Mouse (Mus musculus) mesoderm, embryonic 11.5 days (tissue): Measurements from ENCODE around the gene Slc22a19.
"Not testable (repeated sequence)": the region's sequence is repeated elsewhere in the genome, so short reads cannot be mapped to it uniquely, and the experiment has no call there.

ENCODE experiments used
- DNase-seq: peaks from one replicate; pipeline ENCODE4 v3.0.0-alpha.2; 2012; ENCODE audit warnings: low read depth, low spot score

Slc22a19 gene

DNA sequence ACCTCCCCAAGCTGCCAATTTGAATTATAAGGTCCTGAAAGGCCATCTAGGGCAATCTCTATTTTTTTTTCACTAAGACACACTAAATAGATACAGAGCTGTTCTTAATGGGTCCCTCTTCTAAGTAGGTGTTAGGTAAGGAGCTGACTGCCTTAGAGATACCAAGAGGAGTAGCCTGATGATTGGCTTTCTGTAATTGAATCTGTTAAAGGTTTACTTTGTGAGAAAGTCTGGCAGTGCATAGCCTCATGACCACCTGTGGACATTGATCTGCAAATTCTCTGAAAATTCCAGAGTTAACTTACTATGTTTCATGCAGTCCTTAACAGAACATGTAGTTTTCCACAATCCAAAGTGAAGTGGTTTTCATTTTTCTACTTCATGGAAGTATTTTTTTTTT, at the start of gene Slc22a19:
TSS of gene Slc22a19 (minus strand) at position 163 of the 400 bp plus-strand sequence.
- no peak for DNase-seq

DNA sequence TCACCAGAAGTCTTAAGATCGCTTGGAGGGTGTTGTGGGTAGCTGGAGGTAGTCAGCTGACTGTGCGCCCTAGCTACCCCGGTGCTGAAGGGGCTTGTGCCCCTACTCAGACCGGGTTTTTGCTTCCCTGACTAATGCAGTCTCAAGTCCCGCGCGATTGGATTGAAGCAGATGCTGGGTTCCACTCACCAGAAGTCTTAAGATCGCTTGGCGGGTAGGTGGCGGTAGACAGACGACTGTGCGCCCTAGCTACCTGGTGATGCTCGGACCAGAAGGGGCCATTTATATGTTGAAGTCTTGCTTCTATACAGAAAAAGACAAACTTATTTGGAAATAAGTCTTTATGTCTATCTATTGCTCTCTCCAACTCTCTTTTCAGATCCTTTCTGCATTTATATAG, 42.3 kb upstream of the Slc22a19 start:
- DNase-seq = not testable (repeated sequence)

DNA sequence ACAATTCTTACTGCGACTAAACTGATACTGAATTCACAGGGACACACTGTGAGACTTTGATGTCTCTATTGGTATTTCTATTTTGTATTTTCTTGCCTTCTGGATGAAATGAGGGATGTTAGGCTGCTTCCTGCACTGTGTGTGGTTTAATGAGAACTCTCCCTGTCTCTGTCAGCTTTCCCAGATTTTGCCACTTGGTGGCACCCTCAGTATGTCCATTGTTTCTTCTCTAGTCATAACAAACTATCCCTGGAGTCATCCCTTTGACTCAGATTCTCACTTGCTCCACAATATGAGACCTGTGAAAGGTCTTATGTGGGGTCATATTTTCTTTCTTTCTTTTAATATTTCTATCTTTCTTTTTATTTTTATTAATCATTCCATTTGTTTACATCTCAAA, 18.4 kb upstream of the Slc22a19 start:
- DNase-seq = no peak

DNA sequence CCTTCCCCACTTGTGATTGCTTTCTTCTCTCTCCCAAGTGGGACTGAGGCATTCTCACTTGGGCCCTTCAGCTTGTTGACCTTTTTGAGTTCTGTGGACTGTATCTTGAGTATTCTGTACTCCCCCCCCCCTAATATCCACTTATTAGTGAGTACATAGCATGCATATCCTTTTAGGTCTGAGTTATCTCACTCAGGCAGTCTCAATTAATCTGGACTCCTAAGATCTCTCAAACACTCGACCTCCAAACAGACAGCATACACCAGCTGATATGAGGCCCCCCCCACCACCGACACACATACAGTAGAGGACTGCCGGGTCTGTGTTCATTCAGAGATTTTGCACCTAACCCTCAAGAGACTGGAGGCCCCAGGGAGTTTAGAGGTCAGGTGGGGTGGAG, 18.0 kb downstream of the Slc22a19 start:
- not testable (repeated sequence) for DNase-seq

DNA sequence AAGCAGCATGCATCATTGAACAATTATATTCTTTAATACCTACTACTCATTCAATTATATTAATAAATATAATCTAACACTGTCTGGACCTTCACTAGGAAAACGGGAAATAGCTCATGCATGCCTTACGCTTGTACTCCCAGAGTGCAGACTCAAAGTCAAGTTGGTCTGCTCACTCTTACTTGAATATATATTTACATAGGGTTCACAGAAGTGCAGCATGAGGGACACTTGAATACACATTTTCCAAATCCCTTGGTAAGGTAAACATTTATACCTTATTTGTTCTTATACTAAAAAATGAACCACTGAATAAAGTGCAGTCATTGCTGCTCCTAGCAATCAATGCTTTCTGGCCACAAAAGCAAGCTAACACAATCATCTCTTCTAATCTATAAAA, 19.9 kb downstream of the Slc22a19 start:
- no peak for DNase-seq

DNA sequence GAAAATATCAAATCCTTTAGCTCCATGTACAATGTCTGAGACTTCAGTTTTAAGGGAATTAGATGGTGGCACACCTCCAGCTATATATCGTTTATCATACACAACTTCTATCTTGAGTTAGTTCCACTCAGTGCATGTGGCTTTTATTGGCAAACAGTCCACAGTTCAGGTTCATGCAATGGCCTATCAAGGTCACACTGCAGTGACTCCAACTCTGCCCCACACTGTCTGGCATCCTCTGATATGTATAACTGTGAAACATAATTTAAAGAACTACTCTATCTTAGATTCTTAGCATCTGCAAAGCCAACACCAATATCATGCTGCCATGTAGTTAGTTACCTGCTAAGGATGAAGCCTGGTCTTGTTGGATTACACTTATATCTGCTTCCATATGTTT, 23.1 kb downstream of the Slc22a19 start:
- no peak for DNase-seq

DNA sequence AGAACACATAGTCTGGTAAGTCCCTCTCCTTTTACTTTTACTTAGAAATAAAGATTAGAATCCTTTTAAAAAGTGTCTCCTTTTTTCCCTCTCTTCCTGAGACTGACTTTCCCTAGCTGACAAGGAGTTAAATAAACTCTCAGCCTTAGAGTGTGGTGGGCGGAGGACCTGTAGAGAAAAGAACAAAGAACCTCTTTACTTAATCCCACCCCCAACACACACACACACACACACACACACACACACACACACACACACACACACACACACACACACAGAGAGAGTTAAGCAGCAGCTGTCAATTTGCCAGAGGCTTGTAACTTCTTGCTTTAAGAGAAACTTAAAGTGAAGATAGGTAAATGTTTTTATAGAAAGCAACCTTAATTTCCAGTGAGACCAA, 39.1 kb downstream of the Slc22a19 start:
- no peak for DNase-seq

DNA sequence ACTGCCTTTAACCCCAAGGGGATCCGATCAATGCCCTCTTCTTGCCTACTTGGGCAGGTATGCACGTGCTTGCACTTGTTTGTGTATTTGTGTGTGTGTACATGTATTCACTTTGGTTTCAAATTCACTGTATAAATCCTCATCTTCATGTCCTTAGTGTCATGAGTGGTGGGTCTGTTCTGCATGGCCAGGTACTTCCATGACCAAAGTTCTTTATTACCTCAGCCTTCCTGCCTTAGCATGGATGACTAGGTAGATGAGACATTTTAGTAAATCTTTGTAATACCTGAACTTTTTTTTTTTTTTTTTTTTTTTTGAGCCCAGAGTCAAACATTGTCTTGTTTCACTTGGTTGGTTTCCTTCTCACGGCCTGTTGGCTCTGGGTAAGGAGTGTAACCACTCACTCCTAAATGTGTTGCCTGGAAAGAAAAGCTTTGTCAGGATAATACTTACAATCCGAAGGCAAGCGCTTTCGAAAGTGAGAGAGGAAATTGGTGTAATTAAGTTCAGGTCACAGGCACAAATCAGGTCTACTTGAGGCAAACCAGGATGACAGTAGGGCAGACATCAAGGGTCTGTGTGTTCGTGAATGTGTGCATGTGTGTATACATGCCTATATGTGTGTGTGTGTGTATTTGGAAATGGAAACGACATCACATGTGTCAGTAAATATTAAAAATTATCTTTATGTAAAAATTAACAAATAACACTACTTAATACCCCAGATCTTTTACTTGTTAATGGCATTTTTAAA, 62.0 kb downstream of the Slc22a19 start:
- no peak for DNase-seq

DNA sequence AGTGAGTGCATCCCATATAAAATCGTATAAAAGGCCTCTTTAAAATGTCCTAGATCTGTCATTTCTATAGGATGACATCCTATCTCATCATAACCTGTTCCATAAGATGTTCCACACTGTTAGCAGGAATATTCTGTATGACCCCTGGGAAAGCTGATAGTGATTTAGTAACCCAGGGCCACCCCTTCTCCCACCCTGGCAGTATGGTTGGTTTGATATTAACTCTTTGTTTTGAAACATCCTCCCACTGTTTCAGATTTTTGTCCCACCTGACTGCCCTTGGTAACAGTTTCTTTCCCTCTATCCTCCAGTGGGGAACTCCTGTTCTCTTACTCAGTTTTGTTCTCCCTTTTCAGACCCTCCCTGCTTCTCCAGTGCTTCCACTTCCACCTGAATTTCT, 77.3 kb downstream of the Slc22a19 start:
- no peak for DNase-seq

DNA sequence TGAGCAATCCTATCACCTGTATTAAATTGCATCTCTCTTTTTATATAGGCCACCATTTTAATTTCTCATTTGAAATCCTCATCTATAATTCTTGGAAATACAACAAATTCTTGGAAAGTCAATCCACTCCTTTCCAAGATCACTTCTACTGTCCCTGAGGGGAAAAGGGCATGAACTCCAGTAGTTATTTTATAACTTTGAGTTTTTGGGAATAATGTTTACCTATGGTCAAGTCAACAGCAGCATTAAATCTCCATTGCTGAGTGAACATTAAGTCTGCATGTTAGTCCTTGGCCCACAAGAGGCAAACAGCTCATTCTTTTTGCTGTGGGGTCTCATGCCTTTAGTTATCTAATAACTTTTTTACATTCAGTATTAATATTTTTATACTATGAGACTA, 78.1 kb downstream of the Slc22a19 start:
- no peak for DNase-seq
